Mouse (Mus musculus) 416B (cell line): ENCODE data around the gene Zfp3.

Source experiments
- DNase-seq: peaks from one replicate; pipeline ENCODE4 v3.0.0; 2011; ENCODE audit warnings: low read depth

Zfp3 gene

DNA sequence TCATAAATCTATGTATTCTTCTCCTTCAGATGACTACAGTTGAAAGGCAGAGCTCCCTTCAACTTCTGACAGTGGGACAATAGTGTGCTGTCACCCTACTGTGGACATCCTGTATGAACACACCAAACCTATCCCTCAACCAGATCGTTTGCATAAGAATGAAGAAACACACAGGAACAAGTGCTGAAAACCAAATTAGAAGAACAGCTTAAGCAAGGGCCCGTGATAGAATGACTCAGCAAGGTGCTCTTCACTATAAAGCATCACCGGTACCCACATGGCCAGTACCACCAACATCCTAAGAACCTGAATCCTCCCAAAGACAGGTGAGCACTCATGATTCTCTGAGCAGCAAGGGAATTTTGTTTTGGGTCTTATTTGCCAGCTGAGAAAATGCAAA lies 3.6 kb upstream of the Zfp3 start:
- DNase-seq = peak; percentile 36

DNA sequence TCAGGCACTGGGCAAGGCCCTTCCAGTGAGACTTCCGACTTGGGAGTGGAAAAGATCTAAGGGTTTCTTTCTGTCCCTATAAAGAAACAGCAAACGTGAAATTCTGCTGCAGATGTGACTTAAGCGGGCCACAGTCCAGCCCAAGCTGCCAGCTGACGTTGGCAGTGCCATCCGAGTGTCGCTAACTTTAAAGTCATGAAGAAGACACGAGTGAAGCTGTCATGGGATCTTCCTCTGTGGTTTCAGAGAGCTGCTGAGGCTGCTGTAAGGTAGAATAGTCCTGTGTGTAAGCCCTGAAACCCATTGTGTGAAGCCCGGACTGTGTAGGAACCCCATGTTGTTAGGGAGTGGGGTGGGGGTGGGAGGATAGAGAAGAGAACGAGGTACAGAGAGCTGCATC lies 1.4 kb upstream of the Zfp3 start:
- DNase-seq = no peak

DNA sequence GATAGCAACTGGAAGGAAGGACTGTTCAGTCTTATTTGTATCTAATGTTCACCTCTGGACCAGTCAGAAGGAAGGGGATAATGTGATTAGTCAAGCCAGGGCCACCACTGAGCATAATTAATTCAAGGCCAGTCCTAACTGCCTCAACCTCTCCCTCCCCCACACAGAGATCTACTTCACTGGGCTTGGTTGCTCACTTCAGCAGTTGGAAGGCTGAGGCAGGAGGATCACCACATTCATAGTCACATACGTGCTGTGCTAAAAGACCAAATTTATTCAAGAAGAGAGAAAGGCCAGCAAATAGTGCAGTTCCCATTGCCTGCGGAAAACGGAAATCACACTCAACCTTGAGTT lies 450 bp upstream of the Zfp3 start:
- DNase-seq = peak; percentile 47

DNA sequence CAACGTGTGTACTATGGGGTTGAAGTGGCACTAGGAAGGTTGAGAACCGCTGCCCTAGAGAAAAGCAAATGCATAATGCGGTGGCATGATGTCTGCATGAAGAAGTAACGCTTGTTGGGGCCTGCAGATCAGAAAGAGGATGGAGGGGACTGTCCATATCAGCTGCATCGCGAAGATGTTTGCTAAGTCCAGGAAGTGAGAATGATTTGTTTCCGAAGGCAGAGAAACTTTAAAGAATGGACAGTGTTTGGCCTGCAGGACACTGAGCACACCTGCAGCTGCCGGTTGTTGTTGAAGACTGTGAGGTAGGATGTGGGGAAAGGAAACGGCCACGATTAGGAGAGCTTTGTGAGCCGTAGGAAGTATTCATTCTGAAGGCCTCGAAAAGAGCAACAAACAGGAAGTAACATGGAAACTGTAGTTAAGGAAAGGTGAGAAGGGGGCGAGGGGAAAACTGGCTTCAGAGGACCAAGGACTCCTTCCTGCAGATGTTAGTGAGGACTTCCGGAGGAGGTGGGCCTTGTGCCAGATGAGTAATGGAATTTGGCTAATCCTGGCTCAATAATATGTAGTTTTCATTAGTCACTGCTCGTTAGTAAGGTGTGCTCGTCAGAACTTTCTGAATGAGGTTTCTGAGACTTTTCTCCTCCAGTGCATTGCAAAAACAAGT lies 1.9 kb downstream of the Zfp3 start:
- peak; percentile 83 for DNase-seq

DNA sequence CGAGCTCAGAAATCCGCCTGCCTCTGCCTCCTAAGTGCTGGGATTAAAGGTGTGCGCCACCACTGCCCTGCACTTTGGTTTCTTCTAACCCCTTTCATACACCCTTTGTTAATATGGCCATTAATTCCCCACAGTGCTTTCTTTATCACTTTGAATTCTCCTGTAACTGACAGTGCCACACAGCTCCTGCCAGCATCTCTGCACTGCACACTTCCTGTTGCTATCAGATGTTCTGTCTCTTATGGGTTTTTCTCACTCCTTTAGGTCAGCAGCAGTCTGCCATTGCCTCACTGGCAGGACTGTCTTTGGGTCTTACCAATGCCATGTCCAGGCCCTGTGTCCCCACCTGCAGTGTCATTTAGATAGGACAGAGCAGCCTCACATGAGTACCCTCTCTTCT lies 6.8 kb downstream of the Zfp3 start:
- peak; percentile 39 for DNase-seq

DNA sequence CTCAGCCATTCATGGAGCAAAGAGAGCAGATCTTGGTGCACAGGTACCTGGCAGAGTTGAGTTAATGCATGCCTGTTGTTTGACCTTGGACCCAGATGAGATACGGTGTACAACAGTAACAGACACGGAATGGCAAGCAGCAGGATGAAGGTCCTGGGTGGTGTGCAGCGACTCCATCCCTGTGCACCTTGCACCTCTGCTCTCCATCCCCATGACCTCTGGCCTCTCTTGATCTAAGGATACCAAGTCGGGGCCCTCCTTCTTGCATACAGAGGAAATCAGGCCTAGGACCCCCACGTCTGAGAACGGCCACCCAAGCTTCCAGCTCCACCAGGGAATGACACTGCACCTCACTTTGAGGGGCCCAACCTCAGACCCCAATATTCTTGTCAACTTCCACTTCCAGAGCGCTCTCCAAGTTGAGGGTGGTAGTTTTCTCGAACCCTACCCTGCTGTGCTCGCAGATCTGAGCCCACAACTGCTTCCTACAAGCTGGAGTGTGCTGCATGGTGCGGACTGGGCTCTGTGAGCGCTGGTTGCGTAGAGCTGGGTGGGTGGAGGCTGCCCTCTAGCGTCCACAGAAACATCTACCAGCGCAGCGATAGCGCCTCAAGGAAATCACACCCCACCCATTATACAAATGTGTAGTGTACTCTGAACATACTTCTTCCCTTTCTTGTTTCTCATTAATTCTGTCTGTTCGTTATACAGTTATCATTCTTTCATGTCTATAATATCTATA lies 13.0 kb downstream of the Zfp3 start:
- peak; percentile 87 for DNase-seq

DNA sequence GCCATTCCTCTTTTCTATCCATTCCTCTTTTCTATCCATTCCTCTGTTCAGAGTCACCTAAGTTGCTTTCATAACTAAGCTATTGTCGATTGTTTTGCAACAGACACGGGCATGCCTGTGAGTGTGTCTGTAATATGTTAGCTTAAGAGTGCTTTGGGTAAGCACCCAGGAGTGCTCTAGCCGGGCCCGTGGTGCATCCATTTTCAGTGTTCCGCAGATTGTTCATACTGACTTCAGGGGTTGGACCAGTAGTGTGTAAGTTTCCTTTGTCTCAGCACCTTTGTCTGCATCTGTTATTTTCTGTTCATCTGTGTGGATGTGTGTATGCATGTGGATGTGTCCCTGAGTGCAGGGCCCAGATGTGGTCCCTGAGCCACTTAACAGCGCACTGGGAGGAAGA lies 13.6 kb downstream of the Zfp3 start:
- peak; percentile 40 for DNase-seq

DNA sequence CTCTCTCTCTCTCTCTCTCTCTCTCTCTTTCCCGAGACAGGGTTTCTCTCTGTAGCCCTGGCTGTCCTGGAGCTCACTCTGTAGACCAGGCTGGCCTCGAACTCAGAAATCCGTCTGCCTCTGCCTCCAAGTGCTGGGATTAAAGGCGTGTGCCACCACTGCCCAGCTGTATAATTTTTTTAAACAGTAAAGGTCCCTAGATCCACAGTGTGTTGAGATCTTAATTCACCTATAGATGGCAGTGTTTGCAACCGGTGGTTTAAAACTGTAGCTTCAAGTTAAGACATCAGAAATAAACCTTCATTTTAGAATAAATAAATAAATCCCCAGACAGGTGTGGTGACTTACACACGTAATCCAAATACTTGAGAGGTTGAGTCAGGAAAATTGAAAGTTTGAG lies 14.0 kb downstream of the Zfp3 start:
- DNase-seq = peak; percentile 83

DNA sequence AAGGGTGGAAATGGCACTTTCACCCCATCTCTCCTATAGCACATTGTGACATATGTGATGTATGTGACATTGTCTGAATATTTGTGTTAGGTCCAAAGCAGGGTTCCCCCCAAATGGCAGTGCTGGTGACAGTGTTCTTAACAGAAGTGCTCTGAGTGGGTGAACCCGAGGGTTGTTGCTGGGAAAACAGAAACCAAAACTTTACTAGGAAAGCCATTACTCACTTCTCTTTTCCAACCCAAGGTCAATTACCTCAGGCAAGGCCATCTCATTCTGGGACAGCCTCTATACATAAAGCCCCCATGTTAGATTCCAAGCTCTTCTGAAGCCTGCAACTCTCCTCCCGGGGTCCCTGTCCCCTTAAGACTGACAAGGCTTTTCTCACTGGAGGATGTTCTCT lies 21.9 kb downstream of the Zfp3 start:
- no peak for DNase-seq

DNA sequence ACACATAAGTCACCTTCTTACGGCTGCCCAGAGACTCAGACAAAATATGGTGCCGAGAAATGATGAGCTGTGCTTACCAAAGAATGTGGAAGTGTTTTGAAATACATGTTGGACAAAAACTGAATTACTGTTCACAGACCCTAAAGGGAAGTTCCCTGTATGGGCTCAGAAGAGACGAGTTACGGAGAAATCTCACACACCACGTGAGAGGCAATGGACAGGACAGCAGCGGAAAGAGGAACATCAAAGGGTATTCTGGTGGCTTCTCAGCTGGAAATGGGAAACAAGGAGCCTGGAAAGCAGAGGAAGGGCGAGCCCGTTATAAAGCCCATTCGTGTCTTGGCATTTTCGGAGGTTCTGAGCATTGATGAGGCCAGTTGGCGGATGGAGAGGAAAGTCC lies 23.0 kb downstream of the Zfp3 start:
- peak; percentile 47 for DNase-seq

DNA sequence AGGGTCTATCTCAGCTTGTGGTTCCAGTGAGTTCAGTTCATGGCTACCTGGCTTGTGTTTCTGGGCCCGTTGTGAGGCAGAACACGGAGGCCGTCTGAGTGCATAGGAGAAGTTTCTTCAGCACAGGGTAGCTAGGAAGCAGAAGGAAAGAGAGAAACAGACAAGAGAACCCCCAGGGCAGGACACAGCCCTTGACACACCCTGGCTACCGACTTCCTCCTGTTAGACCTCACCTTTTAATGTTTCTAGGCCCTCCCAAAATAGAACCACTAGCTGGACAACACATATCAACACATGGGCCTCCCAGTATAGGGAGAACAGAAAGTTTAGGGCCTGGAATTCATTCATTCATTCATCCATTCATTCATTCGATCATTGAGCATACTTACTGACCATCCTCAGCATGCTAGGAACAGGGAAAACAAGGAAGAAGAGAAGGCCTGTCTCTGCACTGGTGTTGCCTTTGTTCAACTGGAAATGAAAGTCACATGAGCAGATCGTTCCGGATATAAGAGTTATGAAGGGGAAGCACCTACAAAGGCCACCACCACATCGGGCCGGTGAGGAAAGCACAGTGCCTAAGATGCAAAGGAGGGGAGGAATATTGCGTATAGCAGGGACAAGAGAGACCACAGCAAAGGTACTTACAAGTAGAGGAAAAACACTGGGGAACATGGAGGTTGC lies 25.1 kb downstream of the Zfp3 start:
- DNase-seq = no peak

DNA sequence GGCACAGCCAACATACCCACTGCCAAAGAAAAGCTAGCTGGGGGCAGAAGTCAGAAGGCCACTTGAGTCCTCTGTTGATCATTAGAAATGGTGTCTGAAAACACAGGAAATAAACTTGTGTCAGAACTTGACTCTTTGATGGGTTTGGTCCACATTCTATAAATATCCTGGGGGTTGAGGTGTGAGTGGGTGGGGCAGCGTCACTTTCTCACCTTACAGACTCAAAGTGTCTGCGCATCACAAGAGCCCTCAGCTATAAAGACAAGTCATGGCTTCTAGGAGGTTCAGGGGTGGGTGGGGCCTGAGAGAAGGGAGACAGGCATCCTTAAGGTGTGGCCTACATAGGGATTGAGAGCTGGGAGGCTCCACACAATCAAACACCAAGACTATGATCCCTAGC lies 26.4 kb downstream of the Zfp3 start:
- no peak for DNase-seq

DNA sequence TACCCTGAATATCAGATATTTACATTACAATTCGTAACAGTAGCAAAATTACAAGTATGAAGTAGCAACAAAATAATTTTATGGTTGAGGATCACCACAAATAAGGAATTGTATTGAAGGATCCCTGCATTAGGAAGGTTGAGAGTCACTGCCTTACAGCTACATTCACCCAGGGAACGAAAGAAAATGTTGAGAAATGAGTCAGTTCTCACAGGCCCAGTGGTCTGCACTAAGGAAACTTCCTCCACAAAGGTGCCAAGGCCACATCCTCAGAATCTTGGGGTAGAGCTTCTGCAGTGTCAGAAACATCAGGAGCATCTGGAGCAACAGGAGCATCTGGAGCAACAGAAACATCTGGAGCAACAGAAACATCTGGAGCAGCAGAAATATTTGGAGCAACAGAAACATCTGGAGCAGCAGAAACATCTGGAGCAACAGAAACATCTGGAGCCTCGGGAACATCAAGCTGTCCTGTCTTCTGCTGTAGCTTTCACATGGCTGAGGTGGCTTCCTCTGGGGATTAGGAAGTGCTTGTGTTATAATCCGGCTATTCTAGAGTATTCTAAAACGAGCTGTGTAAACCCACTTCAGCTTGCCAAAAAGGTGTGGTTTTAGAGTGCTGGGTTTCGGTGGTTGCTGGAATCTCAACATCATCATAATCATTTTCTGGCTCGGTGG lies 27.0 kb downstream of the Zfp3 start:
- DNase-seq = no peak

DNA sequence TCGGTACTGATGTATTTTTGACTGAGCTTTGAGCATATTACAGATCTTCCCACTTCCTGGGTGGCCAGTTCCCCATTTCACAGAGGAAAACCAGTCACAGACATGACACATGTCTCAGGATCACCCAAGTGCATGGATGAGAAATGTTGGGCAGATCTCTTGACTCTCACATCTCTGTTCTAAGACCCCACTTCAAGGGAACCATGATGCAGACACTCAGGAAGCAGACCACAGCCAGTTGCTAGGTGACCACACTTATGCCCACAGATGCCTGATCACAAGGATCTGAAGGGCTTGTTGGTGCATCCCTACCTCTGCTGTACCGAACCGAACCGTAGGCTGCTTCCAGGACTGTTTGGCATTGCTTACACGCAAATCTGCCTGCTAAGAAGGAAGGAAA lies 27.7 kb downstream of the Zfp3 start:
- DNase-seq = no peak

DNA sequence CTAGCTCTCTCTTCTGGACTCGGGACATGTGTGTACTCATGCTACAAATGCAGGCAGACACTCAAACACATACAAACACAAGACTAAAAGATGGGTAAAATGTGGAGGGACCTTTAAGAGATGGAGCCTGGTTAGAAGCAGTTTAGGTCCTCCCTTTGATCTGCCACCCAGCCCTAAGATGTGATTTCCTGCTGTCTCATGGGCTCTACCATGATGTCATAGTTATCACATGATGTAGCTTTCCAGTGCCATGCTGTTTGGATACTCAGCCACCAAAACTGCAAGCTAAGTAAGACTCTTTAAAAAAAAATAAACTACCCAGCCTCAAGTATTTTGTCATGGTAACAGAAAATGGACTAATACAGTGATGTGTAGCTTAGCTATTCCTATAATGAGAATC lies 28.4 kb downstream of the Zfp3 start:
- DNase-seq = no peak

DNA sequence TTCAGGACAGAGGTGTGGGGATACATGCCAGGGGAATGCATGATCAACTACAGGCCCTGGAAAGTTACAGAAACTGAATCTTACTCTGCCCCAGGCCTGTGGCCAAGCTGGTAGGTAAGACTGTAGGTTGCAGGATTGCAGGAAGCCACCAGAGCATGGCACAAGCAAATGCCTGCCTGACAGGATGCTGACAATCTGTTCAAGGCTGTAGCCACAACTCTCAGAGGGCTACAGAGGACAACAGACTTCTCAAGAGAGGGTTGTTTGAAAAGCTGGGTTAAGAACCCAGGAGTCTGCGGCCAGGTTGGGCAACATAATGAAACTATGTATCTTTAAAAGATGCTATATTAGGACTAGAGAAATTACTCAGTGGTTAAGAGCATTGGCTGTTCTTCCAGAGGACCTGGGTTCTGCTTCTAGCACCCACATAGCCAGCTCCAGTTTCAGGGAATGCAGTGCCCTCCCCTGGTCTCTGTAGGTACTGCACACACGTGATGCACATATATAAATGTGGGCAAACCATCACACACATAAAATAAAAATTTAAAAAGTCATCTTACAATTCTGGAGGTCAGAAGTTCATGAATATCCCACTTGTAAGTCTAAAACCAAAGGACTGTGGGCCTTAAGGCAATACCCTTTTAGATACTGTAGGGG lies 38.3 kb downstream of the Zfp3 start:
- no peak for DNase-seq

DNA sequence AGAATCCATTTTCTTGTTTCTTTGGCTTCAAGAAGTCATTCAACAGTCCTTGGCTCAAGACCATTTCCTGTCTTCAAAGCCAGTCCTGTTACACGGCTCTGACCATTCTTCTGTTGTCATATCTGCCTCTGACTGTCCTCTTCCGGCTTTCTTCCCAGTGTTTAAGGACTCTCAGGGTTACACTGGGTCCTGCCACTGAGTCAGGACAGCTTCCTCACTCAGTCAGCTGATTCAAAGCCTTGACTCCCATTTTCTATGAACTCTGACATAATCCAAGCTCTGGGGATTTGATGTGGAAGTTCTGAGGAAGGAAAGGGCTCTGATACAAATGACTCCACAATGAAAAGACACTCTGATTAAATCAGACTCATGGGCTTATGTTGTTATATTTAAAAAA lies 38.9 kb downstream of the Zfp3 start:
- no peak for DNase-seq

DNA sequence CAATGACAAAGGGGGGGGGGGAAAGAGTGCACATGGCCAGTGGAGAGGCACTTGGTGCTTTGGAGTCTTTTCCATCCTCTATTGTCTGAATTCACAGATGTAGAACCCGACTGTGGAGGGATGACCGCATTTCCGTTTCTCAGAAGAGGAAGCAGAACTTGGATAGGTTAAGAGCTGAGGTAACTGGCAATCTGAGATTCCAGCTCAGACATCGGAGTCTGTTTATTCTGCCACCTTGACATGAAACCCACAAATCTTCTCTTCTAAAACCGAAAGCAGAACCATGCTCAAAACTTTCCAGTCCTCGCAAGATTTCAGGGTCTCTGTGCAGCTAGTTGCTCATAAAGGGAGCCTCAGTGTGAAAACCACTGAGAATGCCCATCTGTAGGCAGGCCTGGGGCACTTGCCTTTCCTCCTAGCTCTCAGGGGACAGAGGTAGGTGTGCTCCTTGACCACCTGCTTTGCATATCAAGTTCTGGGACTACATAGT lies 39.7 kb downstream of the Zfp3 start:
- DNase-seq = peak; percentile 72

DNA sequence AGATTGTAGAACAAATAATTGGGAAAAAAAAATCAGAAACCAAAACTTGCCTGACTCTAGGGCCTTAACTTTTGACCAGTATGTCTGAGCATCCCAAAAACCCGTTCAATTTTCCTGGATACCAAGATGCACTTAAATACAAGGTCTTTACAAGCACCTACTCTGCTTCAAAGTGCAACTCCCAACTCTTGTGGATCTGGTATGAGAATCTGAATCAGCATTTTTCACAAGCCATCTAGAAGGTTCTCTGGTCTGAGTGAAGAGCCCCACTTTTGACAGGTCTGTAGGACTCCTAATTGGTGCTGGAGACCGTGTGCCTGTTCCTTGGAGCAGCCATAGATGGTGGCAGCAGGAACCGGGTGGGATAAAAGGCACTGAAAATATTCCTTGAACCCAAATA lies 40.4 kb downstream of the Zfp3 start:
- no peak for DNase-seq

DNA sequence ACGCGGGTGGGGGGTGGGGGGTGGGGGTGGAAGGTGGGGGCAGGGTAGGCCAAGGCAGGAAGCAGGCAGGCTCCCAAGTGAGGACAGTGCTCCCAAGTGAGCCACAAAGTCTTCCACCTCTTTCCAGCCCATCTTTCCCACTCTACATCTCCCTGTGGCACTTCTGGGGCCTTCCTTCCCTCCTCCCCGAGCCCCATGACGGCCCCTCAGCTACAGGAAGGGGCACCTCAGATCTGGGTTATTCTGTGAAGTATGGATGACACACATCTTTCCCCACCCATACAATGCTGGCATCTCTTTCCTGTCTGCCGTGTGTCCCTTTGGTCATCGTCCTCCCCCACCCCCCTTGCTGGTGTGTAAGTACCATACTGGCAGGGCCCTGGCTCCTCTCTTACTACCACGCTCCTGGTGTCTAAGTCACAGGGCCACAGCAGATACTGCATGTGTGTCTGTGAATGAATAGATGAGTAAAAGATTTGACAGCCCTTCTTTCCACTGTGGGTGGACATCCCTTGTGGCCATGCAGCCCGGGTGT lies 41.7 kb downstream of the Zfp3 start:
- no peak for DNase-seq

DNA sequence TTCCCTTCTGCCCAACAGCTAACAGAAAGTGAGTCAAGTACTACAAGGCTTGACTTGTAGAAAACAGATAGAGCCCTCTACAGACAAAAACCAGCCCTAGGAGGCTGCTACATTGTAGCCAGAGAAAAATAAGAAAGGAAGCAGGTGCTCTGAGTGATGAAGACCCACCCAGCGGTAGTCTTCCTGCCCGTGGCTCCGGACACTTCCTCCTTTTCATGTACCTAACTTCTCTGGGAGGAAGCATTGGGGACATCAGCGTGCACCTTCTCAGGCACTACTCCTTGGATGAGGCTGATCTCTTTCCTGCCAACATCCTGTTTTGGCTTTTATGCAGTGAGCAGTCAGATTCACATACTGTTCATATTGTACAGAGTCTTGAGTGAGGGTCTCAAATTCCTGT lies 42.7 kb downstream of the Zfp3 start:
- DNase-seq = peak; percentile 30

DNA sequence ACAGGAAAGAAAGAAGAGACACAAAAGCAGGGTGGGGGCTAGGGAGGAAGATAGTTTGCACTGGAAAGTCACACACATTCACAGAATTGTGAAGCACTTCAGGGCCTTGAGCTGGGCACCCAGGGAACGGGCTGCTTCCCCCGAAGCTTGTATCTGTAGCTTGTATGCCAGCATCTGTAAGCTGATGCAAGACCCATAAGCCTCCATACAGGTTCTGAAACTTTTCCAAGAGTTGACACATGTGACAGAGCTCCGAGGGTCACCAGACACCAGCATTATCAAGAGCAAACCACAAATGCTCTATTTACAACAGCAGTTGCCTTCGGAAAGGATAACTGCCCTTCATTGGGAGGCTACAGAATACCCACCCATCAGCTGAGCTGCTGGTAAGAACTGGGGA lies 43.6 kb downstream of the Zfp3 start:
- no peak for DNase-seq
